Mouse (Mus musculus) kidney, adult 2 months (tissue): ENCODE results near the gene Arid1b.

Experiments used
- CTCF ChIP-seq: fragments of 200-500 bp; conservative IDR thresholded peaks from 2 replicates; pipeline ENCODE4 v1.5.1; 2011; ENCODE audit warnings: low read depth, mild to moderate bottlenecking, control low read depth, low read length, moderate library complexity, mixed read lengths; ENCODE audit not compliant: insufficient read depth, insufficient read length
- POLR2A ChIP-seq: fragments of 200-500 bp; IDR thresholded peaks from one replicate; pipeline ENCODE4 v1.6.1; 2011; ENCODE audit warnings: low read depth, low read length, control low read depth

DNA sequence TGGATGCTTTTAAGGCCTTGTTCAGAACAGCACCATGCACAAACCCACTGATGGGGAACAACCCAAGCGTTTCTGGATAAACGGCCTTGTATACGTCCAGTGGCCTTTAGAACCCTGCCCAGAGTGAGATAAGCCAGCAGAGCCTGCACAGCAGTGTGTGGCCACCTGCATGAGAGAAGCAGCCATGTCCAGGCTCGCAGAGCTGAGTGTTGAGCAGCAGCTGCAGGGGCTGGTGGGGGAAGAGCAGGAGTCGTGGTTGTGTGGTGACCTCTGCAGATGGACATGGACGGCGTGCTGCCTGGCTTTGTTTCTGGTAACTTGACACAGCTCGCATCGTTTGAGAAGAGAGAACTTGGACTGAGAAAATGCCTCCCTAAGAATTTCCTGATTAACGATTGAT, 97.8 kb downstream of the Arid1b start:
- TF ChIP-seq CTCF: no peak
- no peak for TF ChIP-seq POLR2A
